Mouse (Mus musculus): Measurements from ENCODE around the gene Klhl30. TPM values are rescaled to one million over a fixed set of nuclear protein-coding genes. Genes with fewer than 3 reads are reported as not detected.
A peak's percentile ranks its signal among the peaks of the same experiment; 100 is the strongest.

Gene Klhl30
- polyA plus RNA-seq (2016; fragmentation: Nextera tagmentation; extraction: Ambion mirVana), result 0.21 and 0.22 TPM in 2 replicates

DNA sequence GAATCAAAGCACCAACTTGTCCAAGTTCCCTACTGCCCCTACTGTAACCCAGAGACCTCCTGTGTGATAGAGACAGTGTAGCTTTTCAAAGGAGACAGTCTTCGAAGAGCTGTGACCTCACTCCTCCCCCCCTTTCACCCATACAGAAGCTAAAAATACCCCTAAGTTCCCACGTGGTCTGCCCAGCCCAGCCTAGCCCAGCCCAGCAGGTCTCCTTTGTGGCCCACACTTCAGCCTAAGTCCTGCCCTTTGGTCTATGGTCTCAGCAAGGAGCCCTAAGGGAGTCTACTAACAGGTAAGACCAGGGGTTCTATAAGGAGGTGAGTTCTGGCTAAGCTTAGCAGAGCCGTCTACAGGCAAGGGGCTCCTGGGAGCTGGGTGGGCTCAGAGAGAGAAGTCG lies at the start of gene Klhl30:
TSS of gene Klhl30 (plus strand) at position 176 of the 400 bp plus-strand sequence.
- Histone ChIP-seq H3K36me3 (replicated peaks) (no peaks in the 10 kb centered on the region), H3K27me3 (replicated peaks; ENCODE audit: low read depth, poor library complexity, severe bottlenecking) (peaks cover 32% of the 10 kb centered on the region), H3K4me1 (peaks cover 11% of the 10 kb centered on the region; the same call in 1 of the 2 replicates), H3K27ac (replicated peaks) (no peak within 1 kb of the TSS), H3K4me3 (no peak within 1 kb of the TSS), H3K9me3 (no peaks in the 10 kb centered on the region)
- DNase-seq (ENCODE audit: low spot score), result no peak
- WGBS, result 58% methylated on average over 4 of the region's 4 CpGs

DNA sequence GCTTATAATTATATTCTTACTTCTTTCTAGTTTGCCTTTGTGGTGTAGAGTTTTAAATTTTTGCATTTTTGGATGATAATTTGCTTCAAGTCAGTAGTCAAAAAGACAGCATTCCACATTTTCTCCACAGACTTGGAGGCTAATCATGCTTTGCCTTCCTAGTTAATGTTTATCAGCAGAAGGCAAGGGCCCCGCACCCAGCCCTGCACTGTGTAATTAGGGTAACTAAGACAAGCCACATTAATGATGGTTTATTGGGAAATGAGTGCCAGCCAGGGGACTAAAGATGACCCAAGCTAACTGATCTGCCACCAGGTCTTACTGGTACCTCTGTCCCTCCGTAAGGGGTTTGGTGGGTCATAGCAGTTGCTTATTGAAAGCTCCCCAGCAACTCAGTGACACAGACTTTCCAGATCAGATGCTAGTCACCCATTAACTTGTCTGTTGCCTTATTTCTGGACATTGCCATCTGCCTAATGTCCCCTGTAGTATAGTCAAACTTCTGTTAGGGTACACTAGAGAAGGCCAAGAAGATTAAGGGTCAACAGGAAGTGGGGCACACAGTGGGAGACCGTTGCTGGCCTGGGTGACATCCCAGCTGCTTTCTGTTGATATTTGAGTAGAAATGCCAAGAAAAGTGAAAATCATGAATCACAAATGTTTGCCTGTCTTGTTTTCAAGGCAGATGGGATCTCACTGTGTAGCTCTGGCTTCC lies 49.5 kb upstream of the Klhl30 start:
- H3K27ac ChIP-seq (replicated peaks), result no peak overlapping the region
- H3K9me3 ChIP-seq, result no peaks in the 10 kb centered on the region
- no peak for DNase-seq (ENCODE audit: low spot score)
- WGBS, result 85% methylated on average over 3 of the region's 3 CpGs
- peaks cover 20% of the 10 kb centered on the region for H3K4me1 ChIP-seq
- peaks cover 20% of the 10 kb centered on the region for H3K36me3 ChIP-seq (replicated peaks)
- no peaks in the 10 kb centered on the region for H3K27me3 ChIP-seq (replicated peaks; ENCODE audit: low read depth, poor library complexity, severe bottlenecking)
- no peak overlapping the region for H3K4me3 ChIP-seq

- no peak for DNase-seq (ENCODE audit: low spot score)
- H3K9me3 ChIP-seq, result no peaks in the 10 kb centered on the region
- H3K36me3 ChIP-seq (replicated peaks), result peaks cover 24% of the 10 kb centered on the region
- H3K27me3 ChIP-seq (replicated peaks; ENCODE audit: low read depth, poor library complexity, severe bottlenecking), result no peaks in the 10 kb centered on the region
- no peak overlapping the region for H3K4me3 ChIP-seq
- WGBS, result 86% methylated on average over 3 of the region's 3 CpGs
- peaks cover 20% of the 10 kb centered on the region for H3K4me1 ChIP-seq
- H3K27ac ChIP-seq (replicated peaks), result no peak overlapping the region
Observed at GRCm38 (mm10) chr1:91302021-91302420, 48.8 kb upstream of the Klhl30 start.

DNA sequence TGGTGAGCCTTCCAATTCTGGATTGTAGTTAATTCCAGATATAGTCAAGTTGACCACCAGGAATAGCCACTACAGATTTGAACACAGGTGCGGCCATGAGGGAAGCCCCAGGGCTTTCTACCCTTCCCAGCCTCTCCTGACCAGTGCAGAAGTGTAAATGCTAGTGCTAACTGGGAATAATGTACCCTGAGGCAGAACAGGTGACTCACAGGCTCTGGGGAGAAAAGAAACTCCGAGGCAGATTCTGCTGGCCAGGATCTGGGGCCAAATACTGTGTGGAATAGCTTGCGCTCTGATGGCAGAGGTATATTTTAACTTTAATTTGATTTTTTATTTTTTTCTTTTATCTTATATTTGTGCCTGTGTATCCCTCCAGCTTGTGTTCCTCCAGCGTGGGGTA lies 46.2 kb upstream of the Klhl30 start:
- Histone ChIP-seq H3K9me3 (no peaks in the 10 kb centered on the region), H3K27me3 (replicated peaks; ENCODE audit: low read depth, poor library complexity, severe bottlenecking) (no peaks in the 10 kb centered on the region), H3K4me3 (no peak overlapping the region), H3K4me1 (peaks cover 4% of the 10 kb centered on the region), H3K36me3 (replicated peaks) (peaks cover 47% of the 10 kb centered on the region), H3K27ac (replicated peaks) (no peak overlapping the region)
- DNase-seq (ENCODE audit: low spot score), result no peak
- WGBS, result 93% methylated on average over 4 of the region's 4 CpGs

- H3K4me3 ChIP-seq, result no peak overlapping the region
- no peak for DNase-seq (ENCODE audit: low spot score)
- 93% methylated on average over 13 of the region's 13 CpGs for WGBS
Observed at GRCm38 (mm10) chr1:91309366-91310085, 41.3 kb upstream of the Klhl30 start.

GRCm38 (mm10) chr1:91312273-91312672 lies 38.5 kb upstream of the Klhl30 start:
- Histone ChIP-seq H3K4me1 (peaks cover 16% of the 10 kb centered on the region), H3K4me3 (no peak overlapping the region), H3K9me3 (no peaks in the 10 kb centered on the region), H3K27me3 (replicated peaks; ENCODE audit: low read depth, poor library complexity, severe bottlenecking) (no peaks in the 10 kb centered on the region), H3K36me3 (replicated peaks) (peaks cover 53% of the 10 kb centered on the region), H3K27ac (replicated peaks) (no peak overlapping the region)
- WGBS, result 90% methylated on average over 4 of the region's 4 CpGs
- no peak for DNase-seq (ENCODE audit: low spot score)

More at GRCm38 (mm10) chr1:91309366-91310085, 41.3 kb upstream of the Klhl30 start:
- peaks cover 13% of the 10 kb centered on the region for H3K4me1 ChIP-seq
- H3K27ac ChIP-seq (replicated peaks), result no peak overlapping the region
- H3K9me3 ChIP-seq, result no peaks in the 10 kb centered on the region
- no peaks in the 10 kb centered on the region for H3K27me3 ChIP-seq (replicated peaks; ENCODE audit: low read depth, poor library complexity, severe bottlenecking)
- peaks cover 73% of the 10 kb centered on the region for H3K36me3 ChIP-seq (replicated peaks)

GRCm38 (mm10) chr1:91313251-91313650 lies 37.6 kb upstream of the Klhl30 start:
- Histone ChIP-seq H3K9me3 (no peaks in the 10 kb centered on the region), H3K4me1 (peaks cover 16% of the 10 kb centered on the region), H3K36me3 (replicated peaks) (peaks cover 46% of the 10 kb centered on the region), H3K27ac (replicated peaks) (peak overlapping the region; percentile 69), H3K27me3 (replicated peaks; ENCODE audit: low read depth, poor library complexity, severe bottlenecking) (no peaks in the 10 kb centered on the region), H3K4me3 (no peak overlapping the region)
- DNase-seq (ENCODE audit: low spot score), result peak; percentile 63
- WGBS, result 37% methylated on average over 5 of the region's 5 CpGs

DNA sequence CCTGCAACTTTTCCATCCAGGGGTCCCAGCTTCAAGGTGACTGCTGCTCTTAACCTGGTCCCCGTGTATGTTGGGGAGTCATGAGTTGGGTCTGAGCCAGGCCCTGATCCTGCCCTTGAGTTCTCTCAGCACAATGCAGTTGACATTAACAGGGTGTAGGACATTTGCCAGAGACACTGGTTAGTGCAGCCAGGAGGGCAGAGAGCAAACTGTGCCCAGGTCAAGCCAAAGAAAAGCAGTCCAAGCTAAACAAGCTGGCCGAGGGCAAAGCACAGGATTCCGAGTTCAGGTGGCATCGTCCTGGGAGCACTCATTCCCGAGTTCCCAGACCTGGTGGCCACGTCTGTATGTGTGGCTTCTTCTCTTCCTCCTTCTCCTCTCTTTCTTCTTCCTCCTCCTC lies 33.2 kb upstream of the Klhl30 start:
- no peak for DNase-seq (ENCODE audit: low spot score)
- no peak overlapping the region for H3K4me3 ChIP-seq
- peaks cover 7% of the 10 kb centered on the region for H3K36me3 ChIP-seq (replicated peaks)
- H3K27ac ChIP-seq (replicated peaks), result no peak overlapping the region
- peaks cover 25% of the 10 kb centered on the region for H3K4me1 ChIP-seq
- WGBS, result 86% methylated on average over 6 of the region's 6 CpGs
- no peaks in the 10 kb centered on the region for H3K27me3 ChIP-seq (replicated peaks; ENCODE audit: low read depth, poor library complexity, severe bottlenecking)
- no peaks in the 10 kb centered on the region for H3K9me3 ChIP-seq

DNA sequence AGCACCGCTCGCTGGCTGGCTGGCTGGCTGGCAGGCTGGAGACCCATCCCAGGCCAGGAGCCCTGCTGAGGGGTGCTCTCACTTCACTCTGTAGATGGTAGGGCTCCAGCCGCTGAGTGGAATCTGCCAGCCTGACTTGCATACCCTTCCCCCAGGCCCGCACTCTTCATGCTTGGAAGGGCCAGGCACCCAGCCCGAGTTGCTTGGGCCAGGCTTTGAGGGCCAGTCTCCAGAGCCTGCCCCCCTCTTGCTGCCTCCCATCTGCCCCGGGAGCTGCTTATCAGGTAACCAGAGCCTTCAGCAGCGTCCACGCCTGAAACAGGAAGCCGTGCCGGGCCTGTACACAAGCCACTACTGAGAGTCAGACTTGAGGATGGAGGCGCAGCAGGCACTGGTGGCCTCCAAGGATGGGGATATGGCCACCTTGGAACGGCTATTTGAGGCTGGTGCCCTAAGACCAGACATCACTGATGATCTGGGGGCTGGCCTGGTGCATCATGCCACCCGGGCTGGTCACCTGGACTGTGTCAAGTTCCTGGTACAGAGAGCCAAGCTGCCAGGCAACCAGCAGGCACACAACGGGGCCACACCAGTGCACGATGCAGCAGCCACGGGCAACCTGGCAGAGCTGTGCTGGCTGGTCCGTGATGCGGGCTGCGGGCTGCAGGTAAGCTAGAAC lies 28.9 kb upstream of the Klhl30 start, which contains the start of gene Espnl:
TSS of gene Espnl (plus strand) at position 316 of the 679 bp plus-strand sequence.
- H3K36me3 ChIP-seq (replicated peaks), result no peaks in the 10 kb centered on the region; the same call in 1 of the 2 replicates
- H3K4me3 ChIP-seq, result no peak within 1 kb of the TSS
- peak within 1 kb of the TSS; percentile 8; the same call in 1 of the 2 replicates for H3K27ac ChIP-seq (replicated peaks)
- peaks cover 26% of the 10 kb centered on the region for H3K4me1 ChIP-seq
- 67% methylated on average over 19 of the region's 19 CpGs for WGBS
- no peak for DNase-seq (ENCODE audit: low spot score)
- H3K9me3 ChIP-seq, result no peaks in the 10 kb centered on the region
- no peaks in the 10 kb centered on the region for H3K27me3 ChIP-seq (replicated peaks; ENCODE audit: low read depth, poor library complexity, severe bottlenecking)

DNA sequence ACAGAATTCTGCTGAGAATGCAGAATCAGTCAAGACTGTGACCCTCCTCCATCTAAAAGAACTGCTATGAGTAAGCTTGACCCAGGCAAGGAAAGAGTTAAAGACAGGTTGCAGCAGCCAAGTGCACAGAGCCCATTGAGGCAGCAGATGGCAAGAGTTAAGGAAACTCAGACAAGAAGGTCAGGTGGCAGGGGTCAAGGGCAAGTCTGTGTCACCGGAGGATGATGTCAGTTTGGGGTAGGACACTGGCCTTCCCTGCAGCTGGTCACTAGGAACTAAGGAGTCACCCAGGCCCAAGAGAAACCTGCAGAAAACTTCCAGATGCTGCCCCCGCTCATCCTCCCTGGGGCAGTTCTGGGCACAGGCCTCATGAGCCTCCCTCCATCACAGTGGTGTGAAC lies 26.2 kb upstream of the Klhl30 start:
- 65% methylated on average over 2 of the region's 2 CpGs for WGBS
- H3K9me3 ChIP-seq, result no peaks in the 10 kb centered on the region

DNA sequence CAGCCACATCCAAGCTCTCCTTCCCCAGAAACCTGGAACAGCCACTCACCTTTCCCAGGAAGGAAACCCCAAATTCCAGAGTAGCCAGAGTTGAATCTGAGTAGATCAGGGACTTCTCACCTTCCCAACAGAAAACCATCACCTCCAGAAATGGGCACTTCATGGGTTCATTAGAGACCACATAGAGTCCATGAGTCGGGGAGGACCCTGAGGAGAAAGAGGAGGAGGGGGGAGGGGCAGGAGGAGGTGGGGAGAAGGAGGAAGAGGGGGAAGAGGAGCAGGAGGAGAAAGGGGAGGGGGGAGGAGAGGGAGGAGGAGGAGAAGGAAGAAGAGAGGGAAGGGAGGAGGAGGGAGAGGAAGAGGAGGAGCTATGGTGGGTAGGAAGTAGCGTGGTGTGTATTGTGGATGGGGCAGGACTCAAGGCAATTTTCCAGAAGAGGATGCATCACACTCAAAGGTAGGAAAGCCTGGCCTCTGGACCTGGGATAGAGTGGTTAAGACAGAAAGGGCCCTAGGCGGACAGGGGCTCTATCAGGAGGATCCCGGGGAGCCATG lies 25.3 kb upstream of the Klhl30 start:
- Histone ChIP-seq H3K9me3 (no peaks in the 10 kb centered on the region), H3K36me3 (replicated peaks) (no peaks in the 10 kb centered on the region), H3K4me3 (no peak overlapping the region), H3K4me1 (peaks cover 35% of the 10 kb centered on the region), H3K27me3 (replicated peaks; ENCODE audit: low read depth, poor library complexity, severe bottlenecking) (no peaks in the 10 kb centered on the region), H3K27ac (replicated peaks) (no peak overlapping the region)
- DNase-seq (ENCODE audit: low spot score), result no peak
- WGBS, result 67% methylated on average over 4 of the region's 4 CpGs

More for the DNA sequence above, 26.2 kb upstream of the Klhl30 start:
- 0 out of 2 replicates have a peak overlapping the region, but pooled peaks have one; percentile 30 for H3K27ac ChIP-seq (replicated peaks)
- H3K4me3 ChIP-seq, result no peak overlapping the region
- no peak for DNase-seq (ENCODE audit: low spot score)
- H3K36me3 ChIP-seq (replicated peaks), result no peaks in the 10 kb centered on the region
- H3K27me3 ChIP-seq (replicated peaks; ENCODE audit: low read depth, poor library complexity, severe bottlenecking), result no peaks in the 10 kb centered on the region
- peaks cover 35% of the 10 kb centered on the region for H3K4me1 ChIP-seq

DNA sequence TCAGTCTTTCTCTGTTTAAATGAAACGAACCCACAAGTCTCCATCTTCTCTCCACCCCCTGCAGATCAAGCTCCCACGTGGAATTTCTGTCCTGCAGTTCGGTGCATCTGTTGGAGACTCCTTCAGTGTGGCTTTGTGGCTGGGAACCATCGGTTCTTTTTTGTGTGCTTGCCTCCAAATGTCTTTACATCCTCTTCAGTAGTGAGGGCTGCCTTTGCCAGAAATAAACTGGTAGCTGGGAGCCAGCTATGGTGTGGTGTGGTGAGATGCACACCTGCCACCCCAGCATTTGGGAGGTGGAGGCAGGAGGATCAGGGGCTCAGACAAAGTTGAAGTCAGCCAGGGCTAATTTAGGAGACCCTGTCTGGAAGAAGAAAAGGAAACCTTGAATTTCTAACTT lies 18.7 kb upstream of the Klhl30 start:
- no peaks in the 10 kb centered on the region for H3K9me3 ChIP-seq
- H3K4me3 ChIP-seq, result no peak overlapping the region
- no peak overlapping the region for H3K27ac ChIP-seq (replicated peaks)
- DNase-seq (ENCODE audit: low spot score), result no peak
- no peaks in the 10 kb centered on the region for H3K27me3 ChIP-seq (replicated peaks; ENCODE audit: low read depth, poor library complexity, severe bottlenecking)
- peaks cover 9% of the 10 kb centered on the region; the same call in 1 of the 2 replicates for H3K4me1 ChIP-seq
- no peaks in the 10 kb centered on the region for H3K36me3 ChIP-seq (replicated peaks)
- WGBS, result 58% methylated on average over 4 of the region's 4 CpGs

Measured in embryonic facial prominence, embryonic 10.5 days (tissue).